Mouse (Mus musculus) liver, postnatal 0 days (tissue): ENCODE measurements around the gene Gm20388.

Source experiments
- CTCF ChIP-seq: sonication (generic); IDR thresholded peaks from 2 replicates; pipeline ENCODE4 v1.5.1; 2016; ENCODE audit warnings: antibody characterized with exemption, low read depth
- EP300 ChIP-seq: IDR thresholded peaks from 2 replicates; pipeline ENCODE4 v1.6.1; 2016; ENCODE audit warnings: antibody characterized with exemption, low read depth, mild to moderate bottlenecking

GRCm38 (mm10) chr8:120113306-120113705 lies 202.7 kb downstream of the Gm20388 start:
- no peak for TF ChIP-seq CTCF
- no peak for TF ChIP-seq EP300
